Mouse (Mus musculus) forebrain, postnatal 0 days (tissue): ENCODE data around the gene Rassf2. TPM values are rescaled to one million over a fixed set of nuclear protein-coding genes. Genes with fewer than 3 reads are reported as not detected.

Experiments
- ATAC-seq: fragments of 200-750 bp; cut with Nextera tagmentation; 2 replicates; pipeline ENCODE4 v1.8.0; 2017; ENCODE audit warnings: mild to moderate bottlenecking, moderate library complexity
- DNase-seq: peaks from one replicate; pipeline ENCODE4 v3.0.0-alpha.2; 2015
- H3K27ac ChIP-seq: fragments of 300-500 bp; sonication (generic); 2 replicates; pipeline ENCODE4 v1.5.1; 2014; ENCODE audit warnings: low read depth, mild to moderate bottlenecking, antibody characterized with exemption, low read length, moderate library complexity, mixed read lengths
- H3K27me3 ChIP-seq: fragments of 300-500 bp; sonication (generic); 2 replicates; pipeline ENCODE4 v1.6.1; 2014; ENCODE audit warnings: mild to moderate bottlenecking, low read length, mixed read lengths; ENCODE audit not compliant: insufficient read depth
- H3K36me3 ChIP-seq: fragments of 300-500 bp; sonication (generic); 2 replicates; pipeline ENCODE4 v1.6.1; 2014; ENCODE audit warnings: mild to moderate bottlenecking, moderate library complexity; ENCODE audit not compliant: insufficient read depth
- H3K4me1 ChIP-seq: fragments of 300-500 bp; sonication (generic); 2 replicates; pipeline ENCODE4 v1.6.1; 2014; ENCODE audit warnings: antibody characterized with exemption; ENCODE audit not compliant: insufficient read depth
- H3K4me2 ChIP-seq: fragments of 300-500 bp; sonication (generic); 2 replicates; pipeline ENCODE4 v1.6.1; 2014; ENCODE audit warnings: low read depth, mild to moderate bottlenecking, moderate library complexity
- H3K4me3 ChIP-seq: fragments of 300-500 bp; sonication (generic); 2 replicates; pipeline ENCODE4 v1.5.1; 2014; ENCODE audit warnings: low read depth, low read length, mixed read lengths
- H3K9ac ChIP-seq: fragments of 300-500 bp; sonication (generic); 2 replicates; pipeline ENCODE4 v1.6.1; 2014; ENCODE audit warnings: mild to moderate bottlenecking
- H3K9me3 ChIP-seq: fragments of 300-500 bp; sonication (generic); 2 replicates; pipeline ENCODE4 v1.6.1; 2016; ENCODE audit warnings: low read length
- CTCF ChIP-seq: sonication (generic); IDR thresholded peaks from 2 replicates; pipeline ENCODE4 v1.5.1; 2016; ENCODE audit warnings: antibody characterized with exemption, control low read depth, low read depth
- WGBS: fragments of 180-500 bp; shearing (Covaris S2); extraction: QIAGEN DNeasy Blood & Tissue Kit; methylation state at CpG from one replicate; pipeline ENCODE4 v1.1.7; 2014; 5-methylcytosine and 5-hydroxymethylcytosine counted together
- polyA plus RNA-seq: library from polyadenylated mRNA; unstranded; fragments of >200 nt; fragmentation: Nextera tagmentation; extraction: Ambion mirVana; gene quantifications from 2 replicates; pipeline ENCODE4 v1.2.1, GENCODE M21; 2015
- total RNA-seq: library from RNA; depleted of rRNA; stranded (reverse); fragments of >200 nt; gene quantifications from 2 replicates; pipeline ENCODE4 v1.2.3, GENCODE M21; 2014; rRNA removed

Rassf2 gene
- total RNA-seq (32.8 and 33.5 TPM in 2 replicates), polyA plus RNA-seq (15.3 and 19.4 TPM in 2 replicates)

- Histone ChIP-seq H3K27ac (peak within 1 kb of the TSS; percentile 85), H3K9ac (peak within 1 kb of the TSS; percentile 57), H3K4me2 (peak within 1 kb of the TSS; percentile 86), H3K4me1 (peaks cover 12% of the 10 kb centered on the region), H3K9me3 (no peaks in the 10 kb centered on the region), H3K27me3 (no peaks in the 10 kb centered on the region), H3K4me3 (peak within 1 kb of the TSS; percentile 60), H3K36me3 (no peaks in the 10 kb centered on the region)
- ATAC-seq (peak; percentile 88), DNase-seq (peak; percentile 88)
- TF ChIP-seq CTCF, result peak; percentile 38
- WGBS, result 3% methylated on average over 46 of the region's 48 CpGs
These were observed at the start of gene Rassf2 for GRCm38 (mm10) chr2:132029646-132030417. TSS of gene Rassf2 (minus strand) at chr2:132030258.

GRCm38 (mm10) chr2:132079139-132079538 is 49.1 kb upstream of the Rassf2 start:
- no peaks in the 10 kb centered on the region for H3K27me3 ChIP-seq
- 81% methylated on average over 5 of the region's 5 CpGs for WGBS
- no peak for TF ChIP-seq CTCF
- H3K4me3 ChIP-seq, result no peak overlapping the region
- no peak overlapping the region for H3K27ac ChIP-seq
- DNase-seq (no peak), ATAC-seq (no peak)
- H3K36me3 ChIP-seq, result peaks cover 23% of the 10 kb centered on the region
- no peaks in the 10 kb centered on the region for H3K9me3 ChIP-seq
- no peaks in the 10 kb centered on the region for H3K4me1 ChIP-seq
- H3K4me2 ChIP-seq, result no peak overlapping the region
- no peak overlapping the region for H3K9ac ChIP-seq

- H3K4me1 ChIP-seq, result no peaks in the 10 kb centered on the region
- no peak for TF ChIP-seq CTCF
- H3K27ac ChIP-seq, result no peak overlapping the region
- peaks cover 43% of the 10 kb centered on the region for H3K36me3 ChIP-seq
- no peak for DNase-seq
- 67% methylated on average over 3 of the region's 3 CpGs for WGBS
- no peak overlapping the region for H3K4me3 ChIP-seq
- no peaks in the 10 kb centered on the region for H3K27me3 ChIP-seq
- H3K9ac ChIP-seq, result no peak overlapping the region
- no peak overlapping the region for H3K4me2 ChIP-seq
- H3K9me3 ChIP-seq, result no peaks in the 10 kb centered on the region
- no peak for ATAC-seq
These were observed 43.0 kb upstream of the Rassf2 start for GRCm38 (mm10) chr2:132073052-132073451.

DNA sequence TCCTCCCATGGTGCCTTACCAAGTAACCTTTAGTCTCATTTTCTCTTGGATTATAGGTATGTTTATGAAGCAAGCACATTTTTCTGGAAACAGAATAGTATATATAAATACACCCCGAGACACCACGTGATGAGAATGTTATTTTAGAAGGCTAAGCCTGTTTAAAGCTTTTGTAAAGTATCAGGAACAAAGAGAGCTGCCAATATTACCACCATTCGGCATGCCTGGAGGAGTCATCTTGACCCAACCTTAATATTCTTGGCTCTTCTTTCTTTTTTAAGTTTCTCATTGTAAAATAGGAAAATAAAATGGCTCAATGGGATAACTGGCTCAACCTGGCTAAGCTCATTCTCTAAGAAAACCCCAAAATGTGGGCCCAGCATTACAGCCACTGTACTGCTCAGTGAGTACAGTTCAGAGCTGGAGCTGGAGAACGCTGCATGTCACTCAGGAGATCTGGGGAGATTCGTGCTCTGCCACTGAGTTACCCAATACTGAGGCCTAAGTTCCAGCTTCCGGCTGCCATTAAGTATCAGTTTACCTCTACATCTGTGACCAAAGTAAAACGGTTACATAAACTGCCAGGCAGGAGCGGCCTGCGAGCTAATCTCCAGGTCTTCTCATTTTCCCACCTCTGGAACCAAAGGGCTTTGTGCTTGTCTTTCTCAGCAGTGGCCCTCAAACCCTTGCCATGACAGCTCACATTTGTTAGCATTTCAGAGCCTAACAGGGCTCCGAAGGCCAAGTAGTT is 40.1 kb upstream of the Rassf2 start:
- ATAC-seq (no peak), DNase-seq (no peak)
- no peaks in the 10 kb centered on the region for H3K27me3 ChIP-seq
- TF ChIP-seq CTCF, result no peak
- H3K4me3 ChIP-seq, result no peak overlapping the region
- no peak overlapping the region for H3K27ac ChIP-seq
- H3K9ac ChIP-seq, result no peak overlapping the region
- no peaks in the 10 kb centered on the region for H3K9me3 ChIP-seq
- H3K4me2 ChIP-seq, result no peak overlapping the region
- WGBS, result 92% methylated on average over 10 of the region's 10 CpGs
- H3K4me1 ChIP-seq, result no peaks in the 10 kb centered on the region
- peaks cover 43% of the 10 kb centered on the region for H3K36me3 ChIP-seq

DNA sequence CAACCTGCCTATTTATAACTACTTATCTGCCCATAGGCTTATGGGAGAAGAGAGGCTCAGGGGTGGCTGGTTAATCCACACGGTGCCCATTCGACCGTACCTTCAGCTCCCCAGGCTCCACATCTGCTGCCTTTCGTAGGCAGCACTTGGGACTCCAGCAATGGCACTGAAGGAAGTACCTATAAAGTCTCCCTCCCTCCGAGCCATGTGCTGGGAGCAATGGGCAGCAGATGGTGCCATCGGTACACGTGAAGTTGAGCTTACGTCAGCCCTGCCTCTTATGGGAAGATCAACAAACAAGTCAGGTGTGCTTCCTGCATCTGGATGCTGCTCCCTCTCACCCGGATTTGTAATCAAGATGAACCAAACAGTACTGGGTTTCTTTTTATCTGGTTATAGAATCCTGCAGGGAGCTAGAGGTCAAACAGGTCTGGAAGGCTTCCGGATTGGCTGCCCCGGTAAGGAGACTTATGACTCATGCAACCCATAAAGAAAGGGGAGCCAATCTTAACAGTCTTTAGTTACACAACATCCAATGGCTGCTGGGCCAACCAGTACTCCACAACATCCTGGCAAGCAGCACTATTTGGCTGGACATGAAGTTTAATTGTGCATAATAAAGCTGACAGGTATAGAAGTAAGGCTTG is 34.2 kb upstream of the Rassf2 start:
- TF ChIP-seq CTCF, result no peak
- no peaks in the 10 kb centered on the region for H3K4me1 ChIP-seq
- H3K4me2 ChIP-seq, result no peak overlapping the region
- H3K9ac ChIP-seq, result no peak overlapping the region
- H3K27ac ChIP-seq, result no peak overlapping the region
- ATAC-seq, result no peak
- H3K4me3 ChIP-seq, result no peak overlapping the region
- 73% methylated on average over 11 of the region's 11 CpGs for whole genome bisulfite sequencing
- H3K9me3 ChIP-seq, result no peaks in the 10 kb centered on the region
- H3K36me3 ChIP-seq, result peaks cover 42% of the 10 kb centered on the region
- no peaks in the 10 kb centered on the region for H3K27me3 ChIP-seq
- DNase-seq, result no peak

- peaks cover 42% of the 10 kb centered on the region for H3K36me3 ChIP-seq
- H3K4me2 ChIP-seq, result no peak overlapping the region
- no peaks in the 10 kb centered on the region for H3K4me1 ChIP-seq
- no peak for ATAC-seq
- H3K27ac ChIP-seq, result no peak overlapping the region
- no peak for DNase-seq
- no peaks in the 10 kb centered on the region for H3K27me3 ChIP-seq
- no peaks in the 10 kb centered on the region for H3K9me3 ChIP-seq
- WGBS, result 72% methylated on average over 3 of the region's 3 CpGs
- H3K4me3 ChIP-seq, result no peak overlapping the region
- no peak for TF ChIP-seq CTCF
- no peak overlapping the region for H3K9ac ChIP-seq
These were observed 33.7 kb upstream of the Rassf2 start for GRCm38 (mm10) chr2:132063776-132064175.
